Mouse (Mus musculus): ENCODE data around the gene Ndufv3. TPM values are rescaled to one million over a fixed set of nuclear protein-coding genes. Genes with fewer than 3 reads are reported as not detected.
A peak's percentile ranks its signal among the peaks of the same experiment; 100 is the strongest.

Gene Ndufv3
- total RNA-seq (2021): 100 to 1,000 TPM; 257 to 258 TPM
- long read RNA-seq, experiment 1, transcript Ndufv3-201 (4 exons, 1,582 nt): minor isoform, 15 of 166 reads
- long read RNA-seq, experiment 1, transcript Ndufv3-202 (3 exons, 493 nt): major isoform, 146 of 166 reads
- long read RNA-seq, experiment 1, partial matches to known transcripts: 1 of 166 reads
- long read RNA-seq, experiment 1, other reads (novel, unspliced or antisense): 3 of 166 reads
- long read RNA-seq, experiment 2, transcript Ndufv3-201 (4 exons, 1,582 nt): minor isoform, 19 of 221 reads
- long read RNA-seq, experiment 2, transcript Ndufv3-202 (3 exons, 493 nt): major isoform, 194 of 221 reads
- long read RNA-seq, experiment 2, partial matches to known transcripts: 4 of 221 reads
- long read RNA-seq, experiment 2, other reads (novel, unspliced or antisense): 4 of 221 reads

DNA sequence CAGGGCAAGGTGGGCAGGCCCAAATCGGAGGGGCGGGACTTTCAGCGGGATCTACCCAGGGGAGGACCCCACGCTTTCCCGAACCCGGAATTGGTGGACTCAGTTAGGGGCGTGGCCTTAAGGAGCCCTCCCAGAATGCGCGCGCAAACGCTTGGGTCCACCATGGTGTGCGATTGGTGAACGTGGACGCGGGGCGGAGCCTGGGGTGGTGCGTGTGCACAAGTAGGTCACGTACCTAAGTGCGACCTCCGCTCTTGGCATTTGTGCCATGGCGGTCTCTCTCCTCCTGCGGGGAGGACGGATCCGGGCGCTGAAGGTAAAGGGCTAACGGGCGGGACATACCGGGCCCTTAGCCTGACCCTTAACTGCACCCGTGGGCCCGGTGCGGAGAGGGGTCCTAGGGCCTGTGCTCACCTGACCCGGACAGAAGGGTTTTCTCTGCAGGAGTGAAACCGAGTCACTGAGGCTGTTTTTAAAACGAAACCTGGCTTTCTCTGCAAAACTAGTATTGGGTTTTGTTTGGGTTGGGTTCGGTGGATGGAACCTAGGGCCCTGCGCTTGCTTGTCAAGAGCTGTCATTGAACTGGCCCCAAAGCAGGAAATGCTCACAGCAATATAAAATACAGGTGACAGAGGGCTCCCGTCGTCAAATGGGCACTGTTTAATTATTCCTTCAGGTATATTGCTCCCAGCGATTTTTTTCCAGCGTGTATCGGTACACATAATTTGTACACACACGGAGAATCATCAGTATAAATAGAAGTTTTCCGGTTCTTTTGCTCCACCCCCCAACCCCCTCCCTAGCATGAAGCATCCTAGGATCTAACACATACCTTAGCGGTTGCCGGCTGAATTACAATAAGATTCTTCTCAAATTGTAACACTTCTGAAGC is at the start of gene Ndufv3, which contains the start of gene Wdr4:
Ndufv3 (plus strand) TSS at position 170 of the 893 bp plus-strand sequence.
Wdr4 (minus strand) TSS at position 35 of the 893 bp plus-strand sequence.
- DNase-seq (ENCODE audit: low spot score in 2 of 2): peak; percentile 97 to 99
- peak within 1 kb of the TSS; percentile 99 for H3K4me3 ChIP-seq

DNA sequence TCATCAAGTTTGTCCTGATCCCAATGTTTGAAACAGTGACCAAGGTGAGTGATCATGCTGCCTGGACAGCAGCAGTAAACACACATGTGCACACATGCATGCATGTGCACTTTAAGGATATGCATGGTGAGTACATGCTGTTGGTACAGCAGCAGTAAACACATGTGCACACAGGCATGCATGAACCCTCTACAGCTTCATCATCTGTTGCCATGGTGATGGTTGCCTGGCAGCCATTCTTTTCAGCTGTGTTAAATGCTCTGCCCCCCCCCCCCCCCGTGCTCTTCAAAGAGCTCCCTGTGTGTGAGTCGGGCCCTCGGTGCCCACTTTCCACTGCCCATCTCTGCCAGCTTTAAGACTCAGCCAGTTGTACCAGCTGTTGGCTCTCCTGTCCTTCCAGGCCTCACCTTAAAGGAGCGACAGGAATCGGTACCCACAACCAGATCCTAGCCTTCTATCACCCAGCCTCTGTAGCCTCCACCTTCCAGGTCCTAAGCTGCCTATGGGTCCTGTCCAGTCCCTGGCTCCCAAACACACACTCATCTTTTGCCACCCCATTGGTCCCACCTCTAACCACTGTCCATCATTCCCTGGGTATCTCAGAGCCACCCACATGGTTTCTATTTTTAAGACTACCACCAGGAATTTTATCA is 49.0 kb upstream of the Ndufv3 start:
- H3K4me3 ChIP-seq: no peak overlapping the region
- no peak for TF ChIP-seq CTCF (conservative IDR thresholded peaks at IDR 0.05)
- DNase-seq (ENCODE audit: low spot score in 2 of 2): no peak
- H3K27ac ChIP-seq: no peak overlapping the region

More for the DNA sequence above, at the start of gene Ndufv3, which contains the start of gene Wdr4:
- peak; percentile 66 for TF ChIP-seq CTCF (conservative IDR thresholded peaks at IDR 0.05)
- H3K27ac ChIP-seq: peak within 1 kb of the TSS; percentile 98

DNA sequence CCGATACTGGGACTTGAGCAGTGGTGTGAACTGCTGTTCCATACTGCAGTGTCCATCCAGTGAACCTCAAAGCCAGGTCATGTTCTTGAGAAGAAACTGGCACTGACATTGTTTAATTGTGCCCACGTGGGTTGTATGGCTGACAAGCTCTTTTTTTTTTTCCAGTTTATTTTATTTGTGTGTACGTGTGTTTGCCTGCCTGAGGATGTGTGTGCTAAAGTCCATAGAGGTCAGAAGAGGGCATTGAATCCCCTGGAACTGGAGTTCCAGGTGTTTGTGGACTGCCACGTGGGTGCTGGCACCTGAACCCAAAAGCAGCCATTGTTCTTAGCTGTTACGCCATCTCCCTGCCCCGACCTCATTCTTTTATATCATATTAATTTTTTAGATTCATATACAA is 45.5 kb upstream of the Ndufv3 start:
- no peak for TF ChIP-seq CTCF (conservative IDR thresholded peaks at IDR 0.05)
- Histone ChIP-seq H3K4me3 (no peak overlapping the region), H3K27ac (no peak overlapping the region)
- no peak for DNase-seq (ENCODE audit: low spot score in 2 of 2)

DNA sequence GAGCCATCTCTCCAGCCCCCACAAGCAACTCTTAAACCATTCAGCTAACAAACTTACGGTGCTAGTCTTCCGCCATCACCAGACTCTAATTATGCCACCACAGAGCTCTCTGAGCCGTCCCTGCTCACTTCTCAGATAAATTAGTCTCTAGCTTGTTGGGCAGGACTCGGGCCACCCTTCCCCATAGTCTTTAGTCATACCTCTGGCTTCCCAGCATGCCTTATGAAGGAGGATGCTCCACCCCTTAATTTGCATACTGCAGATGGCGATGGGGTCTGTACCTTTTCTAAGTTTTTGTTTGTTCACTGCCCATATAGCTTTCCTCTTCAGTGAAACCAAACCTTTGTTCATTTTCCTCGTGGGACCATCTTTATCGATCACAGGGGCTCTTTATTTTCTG is 41.3 kb upstream of the Ndufv3 start:
- DNase-seq (ENCODE audit: low spot score in 2 of 2): no peak
- TF ChIP-seq CTCF (conservative IDR thresholded peaks at IDR 0.05): no peak
- no peak overlapping the region for H3K4me3 ChIP-seq
- no peak overlapping the region for H3K27ac ChIP-seq

DNA sequence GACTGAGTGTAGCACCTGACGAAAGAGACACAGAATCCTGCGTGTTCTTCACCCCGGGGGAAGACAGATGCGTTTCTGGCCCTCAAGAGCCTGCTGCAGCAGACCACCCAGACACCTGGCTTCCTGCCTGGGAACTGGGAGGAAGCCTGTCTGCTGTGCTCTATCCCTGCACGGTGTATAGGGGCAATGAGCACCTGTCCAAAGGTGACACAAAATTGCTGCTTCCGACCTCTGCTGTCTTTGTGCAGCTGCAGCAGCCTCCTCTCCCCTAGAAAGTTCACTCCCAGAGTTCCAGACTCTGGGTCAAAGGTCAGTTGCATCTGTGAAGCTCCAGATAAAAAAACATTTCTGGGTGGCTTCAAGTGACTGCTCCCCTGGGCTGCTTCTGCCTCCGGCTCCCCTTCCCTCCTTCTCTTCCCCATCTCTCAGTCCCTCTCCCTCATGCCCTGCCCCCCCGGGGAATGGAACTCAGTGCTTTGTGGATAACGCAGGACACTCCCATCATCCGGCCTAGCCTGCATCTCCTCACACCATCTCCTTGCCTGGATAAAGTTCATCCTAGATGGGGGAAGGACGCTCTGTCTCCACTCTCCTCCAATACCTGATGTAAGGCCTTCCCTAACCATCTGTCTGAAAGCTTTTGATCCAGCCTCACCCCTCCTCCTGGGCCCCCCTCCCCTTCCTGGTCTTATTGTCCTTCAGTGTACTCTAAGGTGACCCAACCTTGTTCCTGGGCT is 40.6 kb upstream of the Ndufv3 start:
- no peak for DNase-seq (ENCODE audit: low spot score in 2 of 2)
- TF ChIP-seq CTCF (conservative IDR thresholded peaks at IDR 0.05): no peak
- H3K4me3 ChIP-seq: no peak overlapping the region
- no peak overlapping the region for H3K27ac ChIP-seq

DNA sequence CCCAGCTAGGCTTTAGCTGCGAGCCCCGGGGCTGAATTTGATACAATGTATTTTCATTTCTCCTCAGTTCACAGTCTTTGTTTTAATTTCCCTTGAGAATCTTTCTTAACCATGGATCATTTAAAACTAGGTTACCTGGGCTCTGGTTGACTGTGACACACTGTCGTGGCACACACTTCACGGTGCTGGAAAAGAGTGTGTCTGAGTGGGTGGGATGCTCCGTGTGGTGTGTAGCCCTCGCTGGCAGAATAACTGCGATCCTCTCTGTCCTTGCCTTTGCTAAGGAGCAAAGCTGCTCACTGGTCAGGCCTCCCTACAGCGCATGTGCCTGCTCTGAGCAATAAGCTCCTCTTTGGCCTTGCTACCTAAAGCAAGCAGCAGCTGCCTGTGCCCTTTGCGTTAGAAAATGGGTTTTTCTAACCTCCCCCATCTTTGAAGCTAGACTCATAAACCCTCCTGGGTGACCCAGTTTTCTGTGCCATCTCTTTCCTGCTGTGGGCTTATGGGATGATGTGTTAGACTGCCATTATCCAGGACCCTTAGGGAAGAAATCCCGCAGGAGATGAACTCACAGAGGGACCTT is 33.2 kb upstream of the Ndufv3 start:
- H3K4me3 ChIP-seq: no peak overlapping the region
- no peak for TF ChIP-seq CTCF (conservative IDR thresholded peaks at IDR 0.05)
- no peak for DNase-seq (ENCODE audit: low spot score in 2 of 2)
- no peak overlapping the region for H3K27ac ChIP-seq

DNA sequence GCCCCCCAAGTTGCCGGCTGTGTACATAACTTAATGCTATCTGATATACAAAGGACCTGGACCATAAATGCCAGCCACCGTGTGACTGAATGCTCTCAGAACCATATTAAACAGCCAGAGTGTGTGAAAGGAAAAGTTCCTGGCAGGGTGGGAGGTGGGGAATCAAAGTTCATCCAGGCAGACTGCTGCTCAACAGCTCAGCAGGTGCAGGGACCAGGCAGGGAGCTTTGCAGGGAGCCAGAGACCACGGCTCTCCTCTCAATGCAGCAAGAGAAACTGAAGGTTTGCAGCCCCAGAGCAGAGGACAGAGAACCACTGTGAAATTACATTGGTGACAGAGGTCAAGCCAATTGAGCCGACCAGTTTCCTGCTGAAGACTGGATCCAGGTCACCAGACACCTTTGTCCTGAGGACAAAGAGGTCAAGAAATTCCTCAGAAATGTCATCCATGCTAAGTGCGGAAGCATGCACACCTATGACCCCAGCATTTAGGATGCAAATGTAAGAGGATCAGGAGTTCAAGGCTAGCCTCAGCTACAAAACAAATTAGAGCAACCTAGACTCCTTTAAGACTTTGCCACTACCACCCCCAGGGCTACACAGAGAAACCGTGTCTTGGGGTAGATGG is 32.4 kb upstream of the Ndufv3 start:
- H3K27ac ChIP-seq: no peak overlapping the region
- H3K4me3 ChIP-seq: no peak overlapping the region
- no peak for TF ChIP-seq CTCF (conservative IDR thresholded peaks at IDR 0.05)
- no peak for DNase-seq (ENCODE audit: low spot score in 2 of 2)

DNA sequence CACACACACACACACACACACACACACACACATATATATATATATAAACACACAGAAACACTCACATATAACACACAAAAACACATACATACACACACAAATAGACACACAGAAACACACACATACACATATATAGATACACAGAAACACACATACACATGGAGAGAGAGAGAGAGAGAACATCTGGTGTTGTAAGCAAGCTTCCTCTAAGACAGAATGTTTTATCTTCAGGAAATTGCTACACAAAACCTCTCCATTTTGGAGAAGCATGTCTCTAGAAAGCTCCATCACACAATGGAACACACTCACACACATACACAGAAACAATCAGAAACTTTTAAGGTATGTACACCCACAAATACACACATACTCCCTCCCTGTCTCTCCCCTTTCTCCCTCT is 28.6 kb upstream of the Ndufv3 start:
- TF ChIP-seq CTCF (conservative IDR thresholded peaks at IDR 0.05): no peak

DNA sequence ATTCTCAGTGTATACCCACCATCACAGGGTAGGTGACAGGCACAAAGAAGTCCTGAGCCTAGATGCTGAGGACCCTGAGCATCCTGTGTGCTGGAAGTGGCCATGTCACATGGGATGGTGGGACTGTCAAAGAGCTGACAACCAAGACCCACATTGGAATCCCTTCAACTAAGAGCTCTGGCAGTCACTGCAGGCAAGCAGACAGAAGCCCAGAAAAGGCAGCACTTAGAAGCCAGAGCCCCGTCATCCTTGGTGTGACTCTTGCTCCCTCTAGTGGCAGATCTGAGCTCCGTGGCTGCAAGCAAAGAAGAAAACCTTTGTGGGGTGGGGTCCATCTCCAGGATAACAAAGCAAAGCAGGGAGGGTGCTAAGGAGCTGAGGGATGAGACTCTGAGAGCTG is 27.5 kb upstream of the Ndufv3 start:
- Histone ChIP-seq H3K27ac (no peak overlapping the region), H3K4me3 (no peak overlapping the region)
- DNase-seq (ENCODE audit: low spot score in 2 of 2): peak; percentile 85
- TF ChIP-seq CTCF (conservative IDR thresholded peaks at IDR 0.05): peak; percentile 97

More for the DNA sequence above, 28.6 kb upstream of the Ndufv3 start:
- no peak overlapping the region for H3K27ac ChIP-seq
- no peak overlapping the region for H3K4me3 ChIP-seq
- DNase-seq (ENCODE audit: low spot score in 2 of 2): no peak

DNA sequence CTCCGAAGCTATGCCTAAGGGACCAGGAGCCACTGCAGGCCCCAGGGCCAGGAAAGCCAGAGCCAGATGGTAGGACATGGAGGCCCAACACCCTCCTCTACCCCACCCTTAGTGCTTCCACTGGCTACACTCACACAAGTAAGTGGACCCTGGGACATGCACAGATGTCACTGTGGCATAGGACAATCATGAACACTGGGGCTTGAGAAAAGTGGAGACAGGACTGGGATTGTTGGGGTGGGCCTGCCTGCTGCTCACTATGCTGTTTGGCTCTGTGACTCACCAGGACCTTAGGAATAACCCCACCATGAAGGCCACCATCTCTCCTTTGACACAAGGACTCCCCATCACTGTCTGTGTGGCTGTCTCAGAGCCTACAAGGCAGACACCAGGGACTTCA is 24.9 kb upstream of the Ndufv3 start:
- TF ChIP-seq CTCF (conservative IDR thresholded peaks at IDR 0.05): no peak
- no peak for DNase-seq (ENCODE audit: low spot score in 2 of 2)
- Histone ChIP-seq H3K27ac (no peak overlapping the region), H3K4me3 (no peak overlapping the region)

DNA sequence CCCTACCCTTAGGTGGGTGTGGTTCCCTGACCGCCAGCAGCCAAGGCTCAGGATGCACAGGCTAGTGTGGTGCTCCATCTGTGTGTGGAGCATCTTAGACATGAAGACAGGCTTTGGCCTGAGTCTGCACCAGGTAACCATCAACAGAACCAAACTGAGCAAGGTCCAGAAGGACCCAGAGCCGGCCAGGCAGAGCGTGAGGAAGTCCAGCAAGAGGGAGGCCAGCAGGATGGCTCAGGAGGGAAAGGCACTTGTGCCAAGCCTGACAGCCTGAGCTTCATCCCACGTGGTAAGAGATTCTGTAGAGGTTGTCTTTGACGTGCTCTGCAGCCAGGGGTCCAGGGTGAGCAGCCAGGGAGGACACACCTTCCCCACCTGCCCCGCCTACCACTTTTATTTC is 22.2 kb upstream of the Ndufv3 start:
- TF ChIP-seq CTCF (conservative IDR thresholded peaks at IDR 0.05): no peak
- no peak overlapping the region for H3K4me3 ChIP-seq
- no peak overlapping the region for H3K27ac ChIP-seq
- no peak for DNase-seq (ENCODE audit: low spot score in 2 of 2)

Measured in layer of hippocampus, adult 2 months (tissue).